Mouse (Mus musculus): Measurements from ENCODE around the gene Gm28635. TPM values are rescaled to one million over a fixed set of nuclear protein-coding genes. Genes with fewer than 3 reads are reported as not detected.
A peak's percentile ranks its signal among the peaks of the same experiment; 100 is the strongest.
"Not testable (repeated sequence)": the region's sequence is repeated elsewhere in the genome, so short reads cannot be mapped to it uniquely, and the experiment has no call there.

Gm28635 gene
- polyA plus RNA-seq, 1 experiment from 2014 or later, result not detected

DNA sequence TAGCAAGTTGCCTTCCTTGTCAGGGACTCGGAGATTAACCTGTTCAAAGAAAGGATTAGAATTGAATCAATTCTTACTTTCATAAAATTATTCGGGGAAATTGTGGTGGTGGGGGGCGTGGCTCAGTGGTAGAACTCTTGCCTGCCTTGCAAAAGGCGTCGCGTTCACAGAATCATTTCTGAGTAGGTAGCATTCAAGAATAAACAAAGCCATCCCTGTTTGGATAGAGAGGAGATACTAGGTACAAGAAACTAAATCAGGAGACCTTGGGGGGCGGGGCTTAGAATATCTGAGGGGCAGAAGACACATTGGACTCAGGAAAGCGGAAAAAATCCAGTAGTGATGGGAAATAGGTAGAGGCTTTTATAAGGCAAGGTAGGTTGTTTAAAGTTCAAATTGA is 1.2 kb upstream of the Gm28635 start, which contains the start of gene Tmx2:
TSS of gene Tmx2 (minus strand) at position 125 of the 400 bp plus-strand sequence.
- ATAC-seq (ENCODE audit: insufficient read depth, low FRiP score, low read depth), result no peak
- Histone ChIP-seq H3K9ac (peak within 1 kb of the TSS; percentile 89), H3K27ac (peak within 1 kb of the TSS; percentile 80), H3K4me1 (0 out of 2 replicates have a peak, but pooled peaks cover 5% of the 10 kb centered on the region), H3K4me2 (peak within 1 kb of the TSS; percentile 66), H3K27me3 (replicated peaks) (no peaks in the 10 kb centered on the region), H3K36me3 (peaks cover 11% of the 10 kb centered on the region; the same call in 1 of the 2 replicates), H3K9me3 (no peaks in the 10 kb centered on the region), H3K4me3 (replicated peaks) (peak within 1 kb of the TSS; percentile 83)
- WGBS, result 14% methylated on average over 8 of the region's 8 CpGs

DNA sequence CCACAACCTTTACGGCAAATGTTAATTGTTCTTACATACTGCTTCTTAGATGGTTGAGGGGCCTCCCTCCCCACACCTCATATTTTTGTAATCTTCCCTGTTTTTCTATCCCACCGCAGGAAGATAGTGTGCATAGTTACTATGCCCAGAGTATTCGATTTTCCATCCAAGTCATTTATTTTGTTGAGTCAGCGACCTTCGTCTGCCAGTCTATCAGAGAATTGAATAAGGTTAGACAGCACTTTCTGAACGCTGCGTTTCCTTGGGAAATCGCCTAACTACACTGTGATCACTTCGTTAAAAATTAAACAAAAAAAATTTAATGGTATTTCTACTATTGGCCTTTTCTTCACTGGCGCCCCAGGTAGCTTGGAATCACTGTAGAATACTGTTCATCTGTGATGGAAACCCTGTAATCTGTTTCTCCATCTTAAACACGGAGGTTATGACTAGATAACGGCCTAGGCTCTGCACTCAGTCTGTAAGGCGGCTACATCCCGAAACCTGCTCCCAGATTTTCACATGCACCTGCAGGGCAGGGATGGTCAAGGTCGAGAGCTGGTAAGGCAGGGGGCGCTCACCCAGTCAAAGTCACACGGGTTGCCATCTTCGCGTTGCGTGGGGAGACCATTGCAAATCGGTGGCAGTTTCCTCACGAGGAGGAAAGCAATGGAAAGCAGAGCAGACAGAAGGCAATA is 422 bp downstream of the Gm28635 start:
- no peaks in the 10 kb centered on the region for H3K9me3 ChIP-seq
- H3K4me3 ChIP-seq (replicated peaks), result peak overlapping the region; percentile 83
- H3K4me1 ChIP-seq, result 0 out of 2 replicates have a peak, but pooled peaks cover 5% of the 10 kb centered on the region
- H3K36me3 ChIP-seq, result peaks cover 13% of the 10 kb centered on the region; the same call in 1 of the 2 replicates
- WGBS, result 7% methylated on average over 22 of the region's 22 CpGs
- peak; percentile 27 for ATAC-seq (ENCODE audit: insufficient read depth, low FRiP score, low read depth)
- peak overlapping the region; percentile 79 for H3K4me2 ChIP-seq
- peak overlapping the region; percentile 76 for H3K9ac ChIP-seq
- peak overlapping the region; percentile 73 for H3K27ac ChIP-seq
- no peaks in the 10 kb centered on the region for H3K27me3 ChIP-seq (replicated peaks)

DNA sequence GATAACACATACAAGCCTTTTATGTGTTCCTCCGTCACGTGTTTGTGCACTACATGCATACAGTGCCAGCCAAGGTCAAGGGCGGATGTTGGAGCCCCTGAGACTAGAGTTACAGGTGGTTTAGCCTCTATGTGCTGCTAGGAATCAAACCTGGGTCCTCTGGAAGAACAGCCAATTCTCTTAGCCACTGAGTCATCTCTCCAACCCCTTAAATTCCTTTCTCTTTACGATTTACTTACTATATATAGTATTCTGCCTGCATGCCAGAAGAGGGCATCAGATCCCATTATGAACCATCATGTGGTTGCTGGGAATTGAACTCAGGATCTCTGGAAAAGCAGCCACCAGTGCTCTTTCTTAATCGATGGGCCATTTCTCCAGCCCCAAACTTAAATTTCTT is 6.3 kb downstream of the Gm28635 start:
- not testable (repeated sequence) for H3K9me3 ChIP-seq; H3K4me1 ChIP-seq; ATAC-seq (ENCODE audit: insufficient read depth, low FRiP score, low read depth); H3K4me2 ChIP-seq; H3K4me3 ChIP-seq (replicated peaks); H3K9ac ChIP-seq; H3K27me3 ChIP-seq (replicated peaks); H3K27ac ChIP-seq
- peaks cover 14% of the 10 kb centered on the region for H3K36me3 ChIP-seq
- WGBS, result 60% methylated on average over 4 of the region's 5 CpGs

DNA sequence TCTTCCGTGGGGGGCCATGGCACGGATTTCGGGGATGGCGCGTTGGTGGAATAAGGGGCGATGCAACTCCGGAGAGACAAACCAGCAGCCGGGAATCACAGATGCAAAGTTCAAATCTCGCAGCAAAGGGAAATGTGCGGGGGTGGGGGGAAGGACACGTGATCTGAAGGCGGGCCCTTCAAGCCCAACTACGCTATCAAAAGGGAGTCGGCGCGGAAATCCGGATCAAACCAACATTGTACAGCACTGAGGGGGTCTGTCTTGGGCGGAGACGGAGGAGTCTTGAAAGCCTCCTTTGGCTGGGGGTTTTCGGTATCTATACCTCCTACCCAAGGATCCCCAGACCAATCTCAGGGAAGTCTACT is 7.3 kb downstream of the Gm28635 start, which contains the start of gene Selenoh:
TSS of gene Selenoh (minus strand) at position 202 of the 365 bp plus-strand sequence.
- H3K4me3 ChIP-seq (replicated peaks), result peak within 1 kb of the TSS; percentile 91
- H3K9ac ChIP-seq, result peak within 1 kb of the TSS; percentile 86
- H3K27ac ChIP-seq, result peak within 1 kb of the TSS; percentile 91
- 0 out of 2 replicates have a peak, but pooled peaks cover 4% of the 10 kb centered on the region for H3K4me1 ChIP-seq
- peaks cover 11% of the 10 kb centered on the region for H3K36me3 ChIP-seq
- H3K27me3 ChIP-seq (replicated peaks), result no peaks in the 10 kb centered on the region
- H3K4me2 ChIP-seq, result peak within 1 kb of the TSS; percentile 71
- ATAC-seq (ENCODE audit: insufficient read depth, low FRiP score, low read depth), result peak; percentile 96
- under 1% methylated on average over 20 of the region's 20 CpGs for WGBS
- H3K9me3 ChIP-seq, result no peaks in the 10 kb centered on the region

DNA sequence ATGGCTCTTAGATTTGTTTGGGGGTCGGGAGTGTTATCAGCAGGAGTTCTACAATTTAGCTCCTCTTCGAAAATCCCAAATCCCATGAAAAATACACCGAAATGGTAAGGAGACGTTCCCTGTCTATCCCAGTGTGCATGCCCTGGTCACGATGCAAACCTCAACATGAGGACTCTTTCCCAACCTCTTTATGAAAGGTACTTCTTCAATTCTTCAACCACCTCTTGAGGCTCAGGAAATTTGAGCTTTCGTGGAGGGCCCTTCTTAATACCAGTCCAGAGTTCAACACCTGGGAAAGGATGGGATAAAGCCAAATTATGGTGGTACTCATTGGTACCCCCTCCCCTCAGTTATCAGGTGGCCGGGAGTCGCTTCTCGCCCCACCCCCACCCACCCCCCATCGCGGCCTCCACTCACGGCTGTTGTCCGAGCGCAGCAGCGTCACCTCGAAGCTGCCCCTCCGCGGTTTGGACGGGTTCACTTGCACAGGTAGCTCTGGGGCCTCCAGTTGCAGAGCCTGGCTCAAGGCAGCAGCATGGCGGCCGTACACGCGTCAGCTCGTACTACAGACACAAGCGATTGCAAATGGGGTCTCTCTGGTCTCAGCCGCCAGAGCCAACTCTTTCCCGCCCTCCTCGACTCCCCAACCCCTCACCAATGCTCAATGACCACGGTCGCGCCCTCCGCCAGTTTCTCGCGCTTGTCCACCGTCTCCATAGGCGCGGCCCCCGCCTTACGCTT is 7.8 kb downstream of the Gm28635 start:
- H3K4me2 ChIP-seq, result peak overlapping the region; percentile 71
- H3K27ac ChIP-seq, result peak overlapping the region; percentile 91
- 3% methylated on average over 39 of the region's 39 CpGs for WGBS
- peak; percentile 73 for ATAC-seq (ENCODE audit: insufficient read depth, low FRiP score, low read depth)
- peak overlapping the region; percentile 91 for H3K4me3 ChIP-seq (replicated peaks)
- H3K9ac ChIP-seq, result peak overlapping the region; percentile 86
- no peaks in the 10 kb centered on the region for H3K9me3 ChIP-seq
- H3K36me3 ChIP-seq, result peaks cover 11% of the 10 kb centered on the region
- H3K4me1 ChIP-seq, result 0 out of 2 replicates have a peak, but pooled peaks cover 4% of the 10 kb centered on the region
- H3K27me3 ChIP-seq (replicated peaks), result no peaks in the 10 kb centered on the region

DNA sequence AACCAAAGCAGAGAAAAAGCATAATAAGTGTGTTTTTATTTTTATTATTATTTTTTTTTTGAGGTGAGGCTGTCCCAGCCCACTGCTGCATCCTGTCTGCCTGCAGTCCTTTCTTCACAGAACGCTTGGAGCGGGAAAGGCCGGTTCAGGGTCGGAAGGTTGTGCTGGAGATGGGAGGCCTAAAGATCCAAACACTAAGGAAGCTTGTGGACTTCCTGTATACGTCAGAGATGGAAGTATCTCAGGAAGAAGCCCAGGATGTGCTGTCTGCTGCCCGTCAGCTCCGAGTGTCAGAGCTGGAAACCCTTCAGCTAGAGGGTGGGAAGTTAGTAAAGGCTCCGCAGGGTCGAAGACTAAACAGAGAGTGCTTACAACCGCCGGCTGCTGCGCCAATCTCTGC is 11.8 kb downstream of the Gm28635 start:
- Histone ChIP-seq H3K9me3 (no peaks in the 10 kb centered on the region), H3K9ac (no peak overlapping the region), H3K27ac (peak overlapping the region; percentile 40; the same call in 1 of the 2 replicates), H3K4me3 (replicated peaks) (no peak overlapping the region), H3K27me3 (replicated peaks) (no peaks in the 10 kb centered on the region), H3K4me1 (0 out of 2 replicates have a peak, but pooled peaks cover 3% of the 10 kb centered on the region), H3K4me2 (no peak overlapping the region), H3K36me3 (peaks cover 4% of the 10 kb centered on the region; the same call in 1 of the 2 replicates)
- WGBS, result 54% methylated on average over 12 of the region's 12 CpGs
- no peak for ATAC-seq (ENCODE audit: insufficient read depth, low FRiP score, low read depth)

DNA sequence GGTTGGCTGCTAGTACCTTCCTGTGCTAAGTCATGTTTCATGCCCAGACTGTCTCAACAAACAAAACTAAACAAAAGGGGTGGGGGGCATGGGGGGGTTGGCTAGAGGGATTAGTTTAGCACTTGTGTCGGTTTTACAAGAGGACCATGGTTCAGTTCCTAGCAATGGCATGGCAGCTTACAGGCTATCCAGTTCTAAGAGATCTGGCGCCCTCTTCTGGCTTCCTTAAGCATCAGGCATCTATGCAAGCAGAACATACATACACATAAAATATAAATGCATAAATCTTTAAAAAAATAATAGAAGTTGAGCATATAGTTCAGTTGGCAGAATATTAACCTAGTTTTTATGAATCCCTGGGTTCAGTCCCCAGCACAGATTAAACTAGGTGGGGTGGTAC is 15.0 kb downstream of the Gm28635 start:
- H3K4me3 ChIP-seq (replicated peaks), result no peak overlapping the region
- WGBS, result 27% methylated on average over 2 of the region's 2 CpGs
- ATAC-seq (ENCODE audit: insufficient read depth, low FRiP score, low read depth), result no peak
- no peak overlapping the region for H3K27ac ChIP-seq
- H3K9ac ChIP-seq, result no peak overlapping the region
- H3K9me3 ChIP-seq, result no peaks in the 10 kb centered on the region
- H3K4me2 ChIP-seq, result no peak overlapping the region
- H3K27me3 ChIP-seq (replicated peaks), result no peaks in the 10 kb centered on the region
- H3K4me1 ChIP-seq, result no peaks in the 10 kb centered on the region
- H3K36me3 ChIP-seq, result no peaks in the 10 kb centered on the region

DNA sequence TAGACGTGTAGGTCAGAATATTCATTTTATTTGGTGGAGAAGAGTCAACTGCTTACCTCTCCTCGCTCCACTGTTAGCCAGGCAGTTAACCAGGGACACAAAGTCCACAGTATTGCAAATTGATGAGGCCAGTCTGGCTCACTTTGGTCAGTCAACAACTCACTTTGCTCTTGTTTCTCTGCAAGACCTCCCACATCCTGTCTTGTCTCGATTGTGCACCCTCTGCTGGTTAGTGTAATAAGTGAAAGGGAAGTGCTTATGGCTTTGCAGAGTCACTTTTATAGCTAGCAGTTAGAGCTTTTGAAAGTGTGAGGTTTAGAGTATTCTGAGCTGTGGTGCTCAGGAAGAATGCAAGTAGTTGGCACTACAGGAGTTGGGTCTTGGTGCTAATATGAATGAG is 17.6 kb downstream of the Gm28635 start:
- WGBS, result 57% methylated on average over 3 of the region's 3 CpGs
- Histone ChIP-seq H3K4me1 (no peaks in the 10 kb centered on the region), H3K36me3 (no peaks in the 10 kb centered on the region), H3K9me3 (no peaks in the 10 kb centered on the region), H3K27me3 (replicated peaks) (no peaks in the 10 kb centered on the region), H3K27ac (no peak overlapping the region), H3K9ac (no peak overlapping the region), H3K4me3 (replicated peaks) (no peak overlapping the region), H3K4me2 (no peak overlapping the region)
- ATAC-seq (ENCODE audit: insufficient read depth, low FRiP score, low read depth), result peak; percentile 58

DNA sequence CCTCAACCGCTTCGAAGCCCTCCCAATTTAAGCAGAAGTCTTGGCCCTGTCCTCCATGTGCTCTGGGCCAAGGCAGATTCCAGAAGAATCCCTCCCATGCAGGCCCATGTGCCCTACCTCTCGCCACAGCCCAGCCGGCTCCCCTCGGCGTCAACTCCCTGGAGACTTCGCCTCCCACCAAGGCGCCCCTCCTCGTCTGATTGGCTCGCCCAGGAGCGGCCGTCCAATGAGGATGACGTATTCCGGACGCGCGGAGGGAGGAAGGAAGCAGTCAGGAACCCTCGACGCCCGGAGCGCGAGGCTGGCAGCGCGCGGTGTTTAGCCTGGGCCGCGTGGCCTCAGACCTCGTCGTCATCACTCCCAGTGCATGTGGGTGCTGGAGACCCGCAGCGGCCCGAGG is 19.0 kb downstream of the Gm28635 start, which contains the start of gene Btbd18:
TSS of gene Btbd18 (plus strand) at position 274 of the 400 bp plus-strand sequence.
- Histone ChIP-seq H3K27ac (no peak within 1 kb of the TSS), H3K4me3 (replicated peaks) (no peak within 1 kb of the TSS), H3K9ac (no peak within 1 kb of the TSS), H3K27me3 (replicated peaks) (no peaks in the 10 kb centered on the region), H3K9me3 (no peaks in the 10 kb centered on the region), H3K4me1 (no peaks in the 10 kb centered on the region), H3K36me3 (no peaks in the 10 kb centered on the region), H3K4me2 (no peak within 1 kb of the TSS)
- no peak for ATAC-seq (ENCODE audit: insufficient read depth, low FRiP score, low read depth)
- WGBS, result 90% methylated on average over 28 of the region's 32 CpGs

DNA sequence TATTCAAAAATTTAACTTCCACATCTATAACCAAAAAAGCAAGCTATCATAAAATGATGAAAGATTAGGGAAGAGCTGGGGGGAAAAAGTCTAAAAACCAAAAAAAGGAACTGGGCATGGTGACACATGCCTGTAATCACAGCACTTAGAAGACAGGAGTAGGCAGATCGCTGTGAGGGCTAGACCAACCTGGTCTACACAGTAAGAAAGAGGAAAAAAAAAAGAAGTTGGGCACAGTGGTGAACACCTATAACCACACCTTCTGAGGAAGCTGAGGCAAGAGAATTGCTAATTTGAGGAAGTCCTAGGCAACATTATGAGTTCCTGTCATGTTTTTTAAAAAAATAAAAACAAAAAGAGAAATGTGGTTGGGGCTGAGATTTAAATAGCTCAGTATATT is 22.0 kb downstream of the Gm28635 start:
- Histone ChIP-seq H3K27ac (no peak overlapping the region), H3K4me1 (no peaks in the 10 kb centered on the region), H3K9ac (no peak overlapping the region), H3K27me3 (replicated peaks) (no peaks in the 10 kb centered on the region), H3K4me2 (no peak overlapping the region), H3K4me3 (replicated peaks) (no peak overlapping the region), H3K36me3 (no peaks in the 10 kb centered on the region), H3K9me3 (no peaks in the 10 kb centered on the region)
- WGBS, result 64% methylated on average over 1 of the region's 1 CpGs
- no peak for ATAC-seq (ENCODE audit: insufficient read depth, low FRiP score, low read depth)

DNA sequence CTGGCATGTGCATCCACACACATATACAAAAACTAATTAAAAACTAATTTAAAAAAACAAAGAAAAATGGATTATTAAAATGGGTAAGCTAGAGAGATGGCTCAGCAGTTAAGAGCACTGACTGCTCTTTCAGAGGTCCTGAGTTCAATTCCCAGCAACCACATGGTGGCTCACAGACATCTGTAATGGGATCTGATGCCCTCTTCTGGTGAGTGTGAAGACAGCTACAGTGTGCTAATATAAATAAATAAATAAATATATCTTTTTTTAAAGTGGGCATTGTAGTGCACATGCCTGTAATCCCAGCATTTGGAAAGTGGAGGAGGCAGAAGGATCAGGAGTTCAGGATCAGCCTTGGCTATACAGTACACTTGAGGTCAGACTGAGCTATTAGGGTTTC is 24.5 kb downstream of the Gm28635 start:
- Histone ChIP-seq H3K4me3 (replicated peaks) (no peak overlapping the region), H3K27me3 (replicated peaks) (no peaks in the 10 kb centered on the region), H3K4me2 (no peak overlapping the region), H3K4me1 (no peaks in the 10 kb centered on the region), H3K36me3 (no peaks in the 10 kb centered on the region), H3K9ac (no peak overlapping the region), H3K27ac (no peak overlapping the region), H3K9me3 (no peaks in the 10 kb centered on the region)
- no peak for ATAC-seq (ENCODE audit: insufficient read depth, low FRiP score, low read depth)

All from stomach, embryonic 15.5 days (tissue).